Mouse (Mus musculus): ENCODE results near the gene Vav3.

- TF ChIP-seq CTCF (IDR thresholded peaks at IDR 0.05; ENCODE audit: borderline replicate concordance, insufficient read depth, low read depth, low read length) (no peak), POLR2A (IDR thresholded peaks at IDR 0.05; ENCODE audit: borderline replicate concordance, insufficient read depth, low read length) (no peak)
Measured at GRCm38 (mm10) chr3:109339941-109340273, 546 bp upstream of the Vav3 start.
